Mouse (Mus musculus) stomach, postnatal 0 days (tissue): ENCODE results near the gene Stap2.

Experiments
- CTCF ChIP-seq: IDR thresholded peaks from 2 replicates; pipeline ENCODE4 v1.5.1; 2016; ENCODE audit warnings: antibody characterized with exemption, low read depth, mild to moderate bottlenecking, moderate library complexity
- EP300 ChIP-seq: optimal IDR thresholded peaks from 2 replicates; pipeline ENCODE3; 2016; ENCODE audit warnings: antibody characterized with exemption

DNA sequence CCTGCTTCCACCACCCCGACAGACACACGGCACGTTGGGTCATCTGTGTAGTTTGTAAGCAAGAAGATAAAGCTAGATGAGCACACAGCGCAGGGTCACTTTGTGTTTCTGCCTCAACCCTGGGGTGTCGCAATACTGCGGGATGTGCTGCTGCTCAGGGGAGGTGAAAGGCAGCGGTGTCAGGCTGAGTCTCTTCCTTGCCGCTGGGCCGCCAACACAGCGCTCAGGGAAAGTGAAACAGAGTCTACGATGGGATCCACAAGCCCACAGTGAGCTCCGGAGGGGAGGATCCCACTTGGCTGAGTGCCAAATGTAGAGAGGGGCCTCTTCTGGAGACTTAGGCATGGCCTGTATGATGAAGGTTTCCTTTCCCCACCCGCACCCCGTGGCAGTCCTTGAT is 42.2 kb downstream of the Stap2 start:
- TF ChIP-seq CTCF, result no peak
- no peak for TF ChIP-seq EP300
